Mouse (Mus musculus): ENCODE results near the gene Aqp1. TPM values are rescaled to one million over a fixed set of nuclear protein-coding genes. Genes with fewer than 3 reads are reported as not detected.

The Aqp1 gene
- under 1 TPM; 0.37 to 0.40 TPM for total RNA-seq (2021)
- long read RNA-seq, experiment 1 = 0 reads
- long read RNA-seq, experiment 2 = 0 reads

- no peak for DNase-seq (ENCODE audit: low spot score in 2 of 2)
Observed at GRCm38 (mm10) chr6:55335989-55336514, at the start of gene Aqp1. Aqp1 (plus strand) TSS chr6:55336432.

GRCm38 (mm10) chr6:55288007-55288602 is 48.1 kb upstream of the Aqp1 start:
- no peak for DNase-seq (ENCODE audit: low spot score in 2 of 2)

GRCm38 (mm10) chr6:55294549-55295131 is 41.6 kb upstream of the Aqp1 start:
- DNase-seq (ENCODE audit: low spot score in 2 of 2) = no peak

GRCm38 (mm10) chr6:55295325-55295724 is 40.9 kb upstream of the Aqp1 start:
- DNase-seq (ENCODE audit: low spot score in 2 of 2) = no peak

- DNase-seq (ENCODE audit: low spot score in 2 of 2) = no peak
Observed at GRCm38 (mm10) chr6:55299482-55299881, 36.8 kb upstream of the Aqp1 start.

- DNase-seq (ENCODE audit: low spot score in 2 of 2) = no peak
Observed at GRCm38 (mm10) chr6:55299917-55300316, 36.3 kb upstream of the Aqp1 start.

- DNase-seq (ENCODE audit: low spot score in 2 of 2) = no peak
Observed at GRCm38 (mm10) chr6:55300704-55301103, 35.5 kb upstream of the Aqp1 start.

GRCm38 (mm10) chr6:55310179-55310578 is 26.1 kb upstream of the Aqp1 start:
- DNase-seq (ENCODE audit: low spot score in 2 of 2) = no peak

- no peak for DNase-seq (ENCODE audit: low spot score in 2 of 2)
Observed at GRCm38 (mm10) chr6:55311962-55312361, 24.3 kb upstream of the Aqp1 start.

- no peak for DNase-seq (ENCODE audit: low spot score in 2 of 2)
Observed at GRCm38 (mm10) chr6:55313893-55314292, 22.3 kb upstream of the Aqp1 start.

- DNase-seq (ENCODE audit: low spot score in 2 of 2) = peak; percentile 50
Observed at GRCm38 (mm10) chr6:55314628-55315027, 21.6 kb upstream of the Aqp1 start.

GRCm38 (mm10) chr6:55318597-55318996 is 17.6 kb upstream of the Aqp1 start:
- DNase-seq (ENCODE audit: low spot score in 2 of 2) = no peak

- no peak for DNase-seq (ENCODE audit: low spot score in 2 of 2)
Observed at GRCm38 (mm10) chr6:55319585-55320551, 16.4 kb upstream of the Aqp1 start.

GRCm38 (mm10) chr6:55320894-55321293 is 15.3 kb upstream of the Aqp1 start:
- no peak for DNase-seq (ENCODE audit: low spot score in 2 of 2)

- no peak for DNase-seq (ENCODE audit: low spot score in 2 of 2)
Observed at GRCm38 (mm10) chr6:55321518-55321917, 14.7 kb upstream of the Aqp1 start.

- DNase-seq (ENCODE audit: low spot score in 2 of 2) = no peak
Observed at GRCm38 (mm10) chr6:55322980-55323379, 13.3 kb upstream of the Aqp1 start.

- no peak for DNase-seq (ENCODE audit: low spot score in 2 of 2)
Observed at GRCm38 (mm10) chr6:55323908-55324634, 12.2 kb upstream of the Aqp1 start.

GRCm38 (mm10) chr6:55324785-55325184 is 11.4 kb upstream of the Aqp1 start:
- no peak for DNase-seq (ENCODE audit: low spot score in 2 of 2)

- DNase-seq (ENCODE audit: low spot score in 2 of 2) = no peak
Observed at GRCm38 (mm10) chr6:55326299-55326698, 9.9 kb upstream of the Aqp1 start.

GRCm38 (mm10) chr6:55327326-55327725 is 8.9 kb upstream of the Aqp1 start:
- DNase-seq (ENCODE audit: low spot score in 2 of 2) = no peak

- no peak for DNase-seq (ENCODE audit: low spot score in 2 of 2)
Observed at GRCm38 (mm10) chr6:55328179-55328578, 8.1 kb upstream of the Aqp1 start.
